Mouse (Mus musculus): ENCODE measurements at regions not wholly inside any gene's neighbourhood (a gene's known extent, or its start where the extent isn't known, plus 50 kb on each side); places are given as distances from the start of the nearest gene placed in this dataset.

- no peak for ATAC-seq
Measured at GRCm38 (mm10) chr10:67819534-67819933, 92.9 kb downstream of the Zfp365 start.

- ATAC-seq: no peak
Measured at GRCm38 (mm10) chr10:67813901-67814300, 98.6 kb downstream of the Zfp365 start.

GRCm38 (mm10) chr10:67805131-67805530 is 107.3 kb downstream of the Zfp365 start:
- no peak for ATAC-seq

- no peak for ATAC-seq
Measured at GRCm38 (mm10) chr10:67804637-67805036, 107.8 kb downstream of the Zfp365 start.

DNA sequence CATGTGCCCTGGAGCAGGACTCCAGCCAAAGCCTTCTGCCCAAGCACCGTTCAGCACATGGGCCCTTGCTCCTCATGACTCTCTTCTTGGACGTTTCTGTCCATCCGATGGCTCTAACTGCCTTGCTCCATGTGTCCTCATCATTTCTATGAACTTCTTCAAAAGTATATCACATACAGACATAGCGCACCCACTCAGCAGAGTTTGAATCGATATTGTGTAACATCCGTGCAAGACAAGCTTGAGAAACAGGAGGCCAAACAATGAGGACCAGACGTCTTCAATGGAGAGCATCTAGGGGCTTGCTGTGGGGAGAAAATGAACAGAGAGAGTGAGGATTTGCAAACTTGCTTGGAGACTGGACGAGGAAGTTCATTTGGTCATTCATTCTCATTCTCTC is 110.3 kb downstream of the Zfp365 start:
- ATAC-seq: no peak

DNA sequence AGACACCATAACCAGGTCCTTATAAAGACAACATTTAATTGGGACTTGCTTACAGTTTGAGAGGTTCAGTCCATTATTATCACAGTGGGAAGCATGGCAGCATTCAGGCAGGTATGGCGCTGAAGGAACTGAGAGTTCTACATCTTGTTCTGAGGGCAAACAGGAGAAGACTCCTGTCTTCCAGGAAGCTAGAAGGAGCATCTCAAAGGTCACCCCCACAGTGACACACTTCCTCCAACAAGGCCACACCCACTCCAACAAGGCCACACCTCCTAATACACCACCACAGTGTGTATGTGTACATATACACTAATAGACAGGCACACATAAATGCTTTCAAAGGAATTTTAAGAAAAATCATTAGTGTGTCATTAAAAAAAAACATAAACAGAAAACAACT is 110.8 kb downstream of the Zfp365 start:
- ATAC-seq: no peak

- ATAC-seq: no peak
Measured at GRCm38 (mm10) chr10:67798991-67799390, 113.5 kb downstream of the Zfp365 start.

GRCm38 (mm10) chr10:67793206-67793605 is 119.3 kb downstream of the Zfp365 start:
- ATAC-seq: no peak

- no peak for ATAC-seq
Measured at GRCm38 (mm10) chr10:67789651-67790050, 122.8 kb downstream of the Zfp365 start.

GRCm38 (mm10) chr10:67788116-67788515 is 124.3 kb downstream of the Zfp365 start:
- no peak for ATAC-seq

DNA sequence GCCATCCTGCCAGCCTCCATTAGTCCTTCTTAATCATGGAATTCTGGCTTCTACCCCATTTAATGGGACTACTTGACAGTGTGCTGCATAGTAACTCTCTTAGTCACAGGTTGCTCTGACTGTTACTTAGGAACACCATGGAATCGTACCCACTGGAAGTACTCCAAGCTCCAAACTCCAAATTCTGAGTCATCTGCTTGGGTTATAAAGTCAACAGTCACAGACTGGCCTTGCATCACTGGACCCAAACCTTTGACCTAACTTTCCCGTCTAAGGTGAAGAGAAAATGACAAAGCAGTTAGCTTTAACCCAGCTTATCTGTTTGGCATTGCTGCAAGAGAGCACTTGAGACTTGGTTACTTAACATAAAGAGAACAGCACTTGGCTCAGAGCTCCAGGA is 126.9 kb downstream of the Zfp365 start:
- ATAC-seq: no peak

DNA sequence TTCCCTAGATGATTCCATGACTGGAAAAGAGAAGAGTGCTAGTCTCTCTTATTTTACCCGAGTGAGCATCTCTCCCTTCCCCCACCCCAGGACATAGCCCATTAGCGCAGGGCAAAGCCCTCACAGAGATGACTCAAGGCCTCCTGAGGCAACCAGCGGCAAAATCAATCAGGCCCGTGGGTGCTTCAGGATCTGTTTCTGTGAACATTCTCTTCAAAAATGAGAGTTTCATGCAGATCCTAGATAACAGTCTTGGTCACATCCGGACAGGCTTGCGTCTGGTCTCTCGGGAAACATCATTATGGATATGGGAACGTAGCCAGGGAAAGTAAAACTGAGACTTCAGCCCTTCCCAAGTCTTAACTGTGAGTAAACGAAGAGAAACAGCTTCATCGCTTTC is 134.1 kb downstream of the Zfp365 start:
- ATAC-seq: no peak

DNA sequence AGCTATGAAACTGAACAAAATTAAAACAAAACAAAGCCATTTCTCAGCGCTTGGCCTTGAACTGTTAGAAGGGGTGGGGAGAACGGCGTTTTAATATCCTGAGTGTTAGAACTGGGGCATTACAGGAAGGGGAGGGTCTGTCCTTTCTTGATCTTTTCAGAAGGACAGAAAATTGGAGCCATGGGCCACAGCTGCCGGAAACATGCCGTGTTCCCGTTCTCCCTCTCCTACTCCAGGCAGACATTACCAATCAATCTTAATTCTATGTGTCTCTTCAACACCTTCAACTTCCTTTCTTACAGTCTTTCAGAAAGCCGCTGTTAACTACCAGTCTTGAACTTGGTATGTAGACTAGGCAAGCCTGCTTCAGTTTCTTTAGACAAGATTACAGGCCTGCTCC is 134.7 kb downstream of the Zfp365 start:
- no peak for ATAC-seq

DNA sequence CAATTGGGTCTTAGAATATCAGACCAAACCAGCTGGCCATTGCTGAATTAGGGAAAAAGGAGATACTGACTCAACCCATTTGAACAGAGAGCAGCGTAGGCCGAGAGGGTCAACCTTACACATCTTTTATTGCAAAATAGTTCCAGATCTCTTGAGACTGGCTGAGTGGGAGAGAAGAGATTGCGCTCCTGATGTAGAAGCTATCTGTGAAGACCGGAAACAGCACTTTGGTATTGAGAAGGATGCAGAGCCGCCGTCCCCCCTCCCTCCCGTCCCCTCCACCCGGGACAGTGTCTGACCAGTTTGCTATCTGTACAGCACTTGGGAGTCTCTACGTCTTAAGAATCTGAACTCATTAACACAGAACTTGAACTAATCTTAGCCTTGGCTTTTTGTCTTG is 135.6 kb downstream of the Zfp365 start:
- ATAC-seq: no peak

- ATAC-seq: no peak
Measured at GRCm38 (mm10) chr10:67771796-67772195, 140.7 kb downstream of the Zfp365 start.

- peak; percentile 57 for ATAC-seq
Measured at GRCm38 (mm10) chr10:67766099-67766498, 146.4 kb downstream of the Zfp365 start.

DNA sequence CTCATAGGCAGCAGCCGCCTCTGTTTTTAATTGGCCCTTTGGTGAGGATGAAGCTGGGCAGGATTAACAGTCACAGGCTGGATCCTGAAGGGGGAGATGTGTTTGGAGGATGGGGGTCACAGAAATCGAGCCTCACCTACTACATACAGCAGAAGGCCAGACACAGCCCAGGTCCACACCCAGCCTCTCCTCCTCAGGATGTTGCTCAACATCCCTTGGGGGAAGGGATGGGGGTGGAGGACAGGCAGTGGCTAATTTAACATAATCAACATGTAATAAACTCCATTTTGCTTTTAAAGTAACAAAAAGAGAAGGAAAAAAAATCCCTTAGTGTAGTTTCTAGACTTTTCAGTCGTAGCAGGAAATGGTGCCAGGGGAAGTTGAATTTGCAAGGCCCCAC is 152.0 kb downstream of the Zfp365 start:
- no peak for ATAC-seq

DNA sequence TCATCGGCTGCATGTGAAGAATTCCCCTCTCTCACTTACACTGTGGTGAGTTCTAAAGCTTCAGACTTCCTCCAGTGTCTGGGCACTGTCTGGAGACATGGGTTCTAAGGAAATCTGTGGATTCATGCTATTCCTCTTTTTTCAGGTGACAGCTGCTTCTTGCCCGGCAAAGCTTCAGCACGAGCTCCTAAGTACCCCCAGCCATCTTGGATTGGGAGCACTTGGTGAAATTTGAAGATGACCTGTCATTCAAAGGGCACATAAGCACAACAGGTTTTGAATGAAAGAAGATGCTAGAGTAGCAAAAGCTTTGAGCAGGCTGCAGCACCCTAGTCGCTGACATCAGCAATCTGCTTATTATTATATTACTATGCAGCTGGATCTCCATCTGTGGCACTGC is 164.3 kb downstream of the Zfp365 start:
- ATAC-seq: no peak

- no peak for ATAC-seq
Measured at GRCm38 (mm10) chr10:67747461-67747860, 165.0 kb downstream of the Zfp365 start.

GRCm38 (mm10) chr10:67746140-67746539 is 166.3 kb downstream of the Zfp365 start:
- no peak for ATAC-seq

DNA sequence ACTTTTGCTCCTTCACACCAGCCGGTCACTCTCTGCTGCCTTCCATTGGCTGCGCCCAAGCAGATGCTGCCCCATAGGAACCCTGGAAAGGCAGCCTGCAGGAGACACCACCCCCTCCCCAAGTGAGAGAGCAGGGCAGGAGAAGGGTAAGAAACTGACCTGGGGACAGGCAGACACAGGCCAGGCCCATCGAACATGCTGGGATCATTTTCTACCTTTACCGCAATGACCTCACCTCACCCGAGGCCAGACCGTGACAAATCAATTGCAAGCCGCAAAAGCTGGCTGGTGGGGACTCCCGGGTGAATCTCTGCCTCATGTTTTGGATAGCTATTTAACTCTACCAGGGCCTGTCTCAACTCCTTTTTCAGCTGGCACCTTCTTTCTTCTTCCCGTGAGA is 168.9 kb downstream of the Zfp365 start:
- no peak for ATAC-seq

GRCm38 (mm10) chr10:67742824-67743223 is 169.6 kb downstream of the Zfp365 start:
- no peak for ATAC-seq

DNA sequence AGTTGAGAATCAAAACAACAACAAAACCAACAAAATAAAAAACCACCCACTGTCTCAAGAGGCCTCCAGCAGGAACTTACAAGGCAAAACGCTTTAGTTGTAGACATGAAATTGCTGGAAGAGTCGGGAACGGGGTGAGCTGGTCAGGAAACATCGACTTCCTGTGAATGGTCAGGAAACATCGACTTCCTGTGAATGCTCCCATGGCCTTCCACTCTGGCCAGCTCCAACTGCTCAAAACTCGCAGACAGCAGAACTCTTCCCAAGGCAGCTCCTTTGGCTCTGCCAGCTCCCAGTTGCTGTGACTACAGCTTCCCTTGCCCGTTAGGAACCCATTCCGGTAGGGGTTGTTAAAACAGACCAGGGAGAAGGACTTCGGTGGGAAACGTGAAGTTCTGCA is 170.2 kb downstream of the Zfp365 start:
- ATAC-seq: no peak

- ATAC-seq: no peak
Measured at GRCm38 (mm10) chr10:67739199-67739598, 173.3 kb downstream of the Zfp365 start.

DNA sequence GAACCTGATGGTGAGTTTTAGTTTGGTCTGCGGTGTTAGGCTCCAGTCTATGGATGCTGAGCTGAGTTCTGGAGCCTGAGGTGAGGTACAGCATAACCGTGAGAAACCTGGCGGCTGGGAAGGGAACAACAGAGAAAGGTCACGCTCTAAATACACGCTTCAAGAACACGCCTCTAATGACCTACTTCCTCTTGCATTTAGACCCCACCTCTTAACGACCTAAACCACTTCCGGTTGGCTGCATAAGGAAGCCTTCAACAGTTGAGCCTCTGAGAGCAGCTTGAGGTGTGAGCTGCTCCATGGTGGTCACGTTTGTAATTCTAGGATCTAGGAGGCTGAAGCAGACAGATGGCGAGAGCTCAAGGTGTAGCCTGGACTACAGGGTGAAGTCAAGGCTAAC is 175.8 kb downstream of the Zfp365 start:
- no peak for ATAC-seq

DNA sequence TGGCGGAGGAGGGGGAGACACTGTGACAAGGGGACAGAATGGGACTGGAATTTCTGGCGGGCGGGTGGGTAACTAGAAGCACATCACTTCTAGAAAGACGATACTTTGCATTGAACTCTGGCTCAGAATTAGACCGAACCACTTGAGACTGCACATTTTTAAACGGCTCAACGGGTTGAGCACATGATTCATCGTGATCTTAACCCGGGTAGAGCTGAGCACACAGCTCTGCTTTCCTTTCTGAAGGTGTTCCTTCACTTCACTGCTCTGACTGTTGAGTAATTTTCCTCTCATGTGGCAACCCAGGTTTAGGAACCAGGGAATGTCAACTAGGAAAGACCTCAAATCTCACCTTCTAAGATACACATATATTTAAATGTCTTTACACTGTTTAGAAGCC is 180.9 kb downstream of the Zfp365 start:
- ATAC-seq: no peak
